Mouse (Mus musculus) kidney, postnatal 4 days (tissue): ENCODE measurements around the gene Olfr1161.
"Not testable (repeated sequence)": the region's sequence is repeated elsewhere in the genome, so short reads cannot be mapped to it uniquely, and the experiment has no call there.

Experiments used
- DNase-seq, 2 experiments: peaks; one replicate each; pipeline ENCODE4 v3.0.0; 2021; ENCODE audit warnings: mixed read lengths in 2 of 2

Olfr1161 gene

DNA sequence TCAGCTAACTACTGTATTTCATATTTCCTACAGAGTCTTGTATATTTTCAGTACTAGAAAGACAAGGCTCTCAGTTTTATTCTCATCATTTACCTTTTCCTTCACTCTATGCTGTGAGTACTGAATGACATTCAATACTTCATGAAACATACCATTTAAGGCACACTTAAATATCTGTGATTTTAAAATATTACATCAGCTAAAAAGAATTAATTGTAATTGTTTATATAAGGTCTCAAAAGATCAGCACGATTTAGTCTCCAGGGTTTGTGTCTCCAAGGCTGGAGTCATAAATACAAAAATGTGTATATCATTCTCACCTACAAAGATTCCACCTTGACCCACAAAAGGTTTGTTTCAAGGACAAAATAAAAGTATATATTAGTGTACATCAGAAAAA is at the start of gene Olfr1161:
TSS of gene Olfr1161 (plus strand) at position 301 of the 400 bp plus-strand sequence.
- not testable (repeated sequence) for DNase-seq

DNA sequence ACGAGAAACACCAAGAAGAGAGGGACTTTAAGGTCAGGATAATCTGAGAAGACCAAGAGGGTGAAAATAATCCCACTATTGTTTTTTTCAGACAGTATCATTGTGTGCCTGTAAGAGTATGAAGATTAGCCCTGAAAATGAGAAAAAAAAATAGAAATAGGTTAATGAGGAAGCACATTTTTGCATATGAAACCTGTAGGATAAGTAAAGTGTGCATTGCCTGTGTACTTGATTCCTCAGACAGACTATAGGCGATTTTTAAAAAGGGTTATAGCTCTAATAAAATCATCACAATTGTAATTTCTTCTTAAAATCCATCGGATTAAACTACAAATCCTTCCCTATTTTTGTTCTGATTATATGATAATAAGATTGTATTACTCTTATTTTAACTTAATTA is 48.0 kb upstream of the Olfr1161 start, which contains the start of gene Olfr74:
TSS of gene Olfr74 (minus strand) at position 101 of the 400 bp plus-strand sequence.
- no peak for DNase-seq

DNA sequence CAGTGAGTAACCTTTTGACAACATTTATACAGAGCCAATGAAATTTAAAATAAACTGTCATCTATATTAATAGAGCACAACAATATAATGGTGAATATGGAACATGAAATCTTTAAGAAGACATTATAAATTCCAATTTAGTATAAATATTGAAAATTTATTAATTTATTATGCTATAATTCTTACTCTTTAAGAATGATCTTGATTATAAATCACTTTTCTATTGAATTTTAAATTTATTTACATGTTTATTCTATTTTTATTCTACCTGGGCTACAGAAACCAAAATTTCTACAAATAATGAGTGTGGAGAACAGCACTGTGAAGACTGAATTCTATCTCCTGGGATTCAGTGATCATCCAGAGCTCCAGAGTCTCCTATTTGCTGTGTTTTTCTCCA is 32.8 kb upstream of the Olfr1161 start, which contains the start of gene Olfr1158:
TSS of gene Olfr1158 (plus strand) at position 301 of the 400 bp plus-strand sequence.
- no peak for DNase-seq

DNA sequence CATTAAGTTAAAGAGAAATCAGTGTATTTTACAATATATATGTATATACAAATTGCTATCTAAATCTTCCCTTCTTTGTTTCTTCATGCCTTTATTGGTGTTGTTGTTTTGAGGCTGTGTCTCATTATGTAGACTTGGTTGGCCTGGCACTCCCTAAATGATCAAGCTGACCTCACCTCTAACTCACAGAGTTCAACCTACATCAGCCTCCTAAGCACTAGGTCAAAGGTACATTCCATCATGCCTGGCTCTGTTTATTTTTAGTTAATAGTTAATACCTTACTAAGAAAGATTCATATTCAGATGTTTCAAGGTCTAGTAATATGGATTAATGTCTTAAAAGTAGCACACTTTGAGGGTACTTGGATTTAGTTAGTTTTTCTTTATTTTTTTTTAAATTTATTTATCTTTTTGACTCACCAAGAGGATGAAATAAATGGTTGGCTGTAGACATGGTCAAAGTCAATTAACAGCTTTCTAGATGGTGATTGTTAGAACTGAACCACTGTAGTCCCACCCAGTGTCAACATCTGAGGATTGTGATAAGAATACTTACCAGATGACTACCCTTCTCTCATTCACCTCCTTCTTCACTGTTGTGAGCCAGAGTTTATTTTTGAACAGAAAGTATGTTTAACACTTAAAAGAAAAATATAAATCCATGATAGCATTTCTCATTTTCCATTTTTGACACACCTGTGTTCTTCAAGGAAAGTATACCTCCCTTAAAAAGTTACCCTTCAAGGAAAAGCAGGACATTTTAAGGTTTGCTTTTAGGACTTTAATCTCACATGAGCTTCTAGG is 14.9 kb upstream of the Olfr1161 start, which contains the start of gene Olfr1160:
TSS of gene Olfr1160 (minus strand) at position 754 of the 804 bp plus-strand sequence.
- DNase-seq, result no peak

DNA sequence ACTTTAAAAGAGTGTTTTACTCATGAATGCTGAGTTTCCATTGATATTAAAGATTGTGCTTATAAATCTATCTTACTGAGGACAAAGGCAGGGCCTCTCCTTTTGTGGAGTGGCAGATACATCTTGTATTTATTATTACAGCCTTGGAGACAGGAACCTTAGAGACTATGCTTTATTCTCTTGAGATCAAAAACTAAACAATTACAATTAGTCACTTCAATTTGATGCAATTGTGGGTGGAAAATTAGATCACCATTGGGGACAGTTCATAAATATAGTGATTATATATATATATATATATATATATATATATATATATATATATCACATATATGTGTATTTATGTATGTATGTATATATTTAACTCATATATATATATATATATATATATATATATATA is 15.0 kb downstream of the Olfr1161 start, which contains the start of gene Olfr73:
TSS of gene Olfr73 (minus strand) at position 101 of the 400 bp plus-strand sequence.
- DNase-seq, result no peak

DNA sequence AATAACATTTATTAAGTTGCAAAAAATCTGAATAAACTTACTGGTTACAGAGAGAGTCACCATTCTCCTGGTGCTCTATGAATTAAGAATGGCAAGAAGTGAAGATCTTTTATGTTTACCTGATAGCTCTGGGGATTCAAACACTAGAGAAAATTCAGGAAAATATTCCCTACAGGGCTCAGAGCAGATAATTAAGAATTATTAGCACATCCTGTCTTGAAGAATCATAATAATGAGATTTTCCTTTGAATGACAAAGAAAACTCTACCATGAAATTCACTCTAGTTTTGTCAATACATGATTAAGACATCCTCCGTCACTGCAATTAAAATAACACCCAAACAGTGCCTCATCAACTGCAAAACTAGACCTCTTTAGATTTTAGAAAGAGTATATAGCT is 28.5 kb downstream of the Olfr1161 start, which contains the start of gene Olfr1162:
TSS of gene Olfr1162 (minus strand) at position 101 of the 400 bp plus-strand sequence.
- DNase-seq, result no peak

DNA sequence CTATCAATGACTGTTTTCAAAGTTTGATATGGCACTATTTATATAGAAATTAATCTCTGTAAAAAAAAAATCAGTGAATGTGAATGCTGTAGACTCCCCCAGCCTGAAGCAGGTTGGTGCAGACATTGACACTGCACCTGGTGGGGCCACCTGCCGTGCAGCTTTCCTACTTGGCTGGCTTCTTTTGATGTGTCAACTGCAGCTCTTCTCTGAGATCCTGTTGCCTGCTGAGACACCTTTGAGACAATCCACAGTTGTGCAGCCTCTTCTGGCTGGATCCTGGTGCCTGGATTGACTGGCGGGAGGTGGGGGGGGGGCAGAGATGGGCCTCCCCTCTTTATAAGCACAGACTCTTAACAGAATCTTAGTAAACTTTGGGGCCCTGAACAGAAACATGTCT is 41.0 kb downstream of the Olfr1161 start:
- DNase-seq, result no peak

DNA sequence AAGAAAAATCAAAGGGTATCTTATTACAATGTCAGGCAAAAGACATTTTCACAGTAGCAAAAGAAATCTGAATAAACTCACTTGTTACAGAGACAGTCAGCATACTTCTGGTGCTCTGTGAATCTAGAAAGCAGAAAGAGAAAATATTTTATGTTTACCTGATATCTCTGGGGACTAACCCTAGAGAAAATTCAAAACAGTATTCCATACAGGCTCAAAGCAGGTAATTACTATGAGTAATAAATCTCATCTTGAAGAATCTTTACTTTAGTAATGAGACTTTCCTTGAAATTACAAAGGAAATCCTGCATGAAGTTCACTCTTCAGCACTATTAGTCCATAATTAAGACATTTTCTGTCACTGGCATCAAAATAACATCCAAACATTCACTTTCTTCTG is 49.2 kb downstream of the Olfr1161 start, which contains the start of gene Olfr1163:
TSS of gene Olfr1163 (minus strand) at position 101 of the 400 bp plus-strand sequence.
- no peak for DNase-seq
